Mouse (Mus musculus) thymus, postnatal 10 days (tissue): ENCODE measurements around the gene Rnf220.
A peak's percentile ranks its signal among the peaks of the same experiment; 100 is the strongest.

Source experiments
- DNase-seq, 2 experiments: peaks; one replicate each; pipeline ENCODE4 v3.0.0; 2021; ENCODE audit warnings: low spot score in 2 of 2

The Rnf220 gene

GRCm38 (mm10) chr4:117496482-117497165 is at the start of gene Rnf220:
Rnf220 (minus strand) TSS chr4:117497052.
- DNase-seq = peak in 1 of 2 experiments; percentile 37

- no peak for DNase-seq
Observed at GRCm38 (mm10) chr4:117546616-117547015, 49.8 kb upstream of the Rnf220 start.

GRCm38 (mm10) chr4:117545448-117545847 is 48.6 kb upstream of the Rnf220 start:
- no peak for DNase-seq

GRCm38 (mm10) chr4:117540571-117540970 is 43.7 kb upstream of the Rnf220 start:
- DNase-seq = no peak

GRCm38 (mm10) chr4:117539329-117539980 is 42.6 kb upstream of the Rnf220 start:
- no peak for DNase-seq

GRCm38 (mm10) chr4:117537002-117537401 is 40.1 kb upstream of the Rnf220 start:
- no peak for DNase-seq

GRCm38 (mm10) chr4:117535496-117536200 is 38.8 kb upstream of the Rnf220 start:
- no peak for DNase-seq

GRCm38 (mm10) chr4:117529843-117530242 is 33.0 kb upstream of the Rnf220 start:
- no peak for DNase-seq

- peak; percentile 31 to 72 for DNase-seq
Observed at GRCm38 (mm10) chr4:117527952-117528351, 31.1 kb upstream of the Rnf220 start.

- DNase-seq = no peak
Observed at GRCm38 (mm10) chr4:117527116-117527899, 30.5 kb upstream of the Rnf220 start.

GRCm38 (mm10) chr4:117525990-117526389 is 29.1 kb upstream of the Rnf220 start:
- DNase-seq = no peak

GRCm38 (mm10) chr4:117521350-117521749 is 24.5 kb upstream of the Rnf220 start:
- DNase-seq = no peak

- DNase-seq = no peak
Observed at GRCm38 (mm10) chr4:117518246-117518645, 21.4 kb upstream of the Rnf220 start.

GRCm38 (mm10) chr4:117499043-117499442 is 2.2 kb upstream of the Rnf220 start:
- no peak for DNase-seq

- DNase-seq = peak in 1 of 2 experiments; percentile 24
Observed at GRCm38 (mm10) chr4:117495869-117496401, 917 bp downstream of the Rnf220 start.

- DNase-seq = no peak
Observed at GRCm38 (mm10) chr4:117494911-117495501, 1.8 kb downstream of the Rnf220 start.

GRCm38 (mm10) chr4:117493905-117494851 is 2.7 kb downstream of the Rnf220 start:
- DNase-seq = peak in 1 of 2 experiments; percentile 41

- DNase-seq = no peak
Observed at GRCm38 (mm10) chr4:117493161-117493568, 3.7 kb downstream of the Rnf220 start.

- DNase-seq = no peak
Observed at GRCm38 (mm10) chr4:117491840-117492239, 5.0 kb downstream of the Rnf220 start.

- no peak for DNase-seq
Observed at GRCm38 (mm10) chr4:117489975-117490374, 6.9 kb downstream of the Rnf220 start.
